Mouse (Mus musculus): Measurements from ENCODE around the gene Taf5l.
A peak's percentile ranks its signal among the peaks of the same experiment; 100 is the strongest.
"Not testable (repeated sequence)": the region's sequence is repeated elsewhere in the genome, so short reads cannot be mapped to it uniquely, and the experiment has no call there.

The Taf5l gene

DNA sequence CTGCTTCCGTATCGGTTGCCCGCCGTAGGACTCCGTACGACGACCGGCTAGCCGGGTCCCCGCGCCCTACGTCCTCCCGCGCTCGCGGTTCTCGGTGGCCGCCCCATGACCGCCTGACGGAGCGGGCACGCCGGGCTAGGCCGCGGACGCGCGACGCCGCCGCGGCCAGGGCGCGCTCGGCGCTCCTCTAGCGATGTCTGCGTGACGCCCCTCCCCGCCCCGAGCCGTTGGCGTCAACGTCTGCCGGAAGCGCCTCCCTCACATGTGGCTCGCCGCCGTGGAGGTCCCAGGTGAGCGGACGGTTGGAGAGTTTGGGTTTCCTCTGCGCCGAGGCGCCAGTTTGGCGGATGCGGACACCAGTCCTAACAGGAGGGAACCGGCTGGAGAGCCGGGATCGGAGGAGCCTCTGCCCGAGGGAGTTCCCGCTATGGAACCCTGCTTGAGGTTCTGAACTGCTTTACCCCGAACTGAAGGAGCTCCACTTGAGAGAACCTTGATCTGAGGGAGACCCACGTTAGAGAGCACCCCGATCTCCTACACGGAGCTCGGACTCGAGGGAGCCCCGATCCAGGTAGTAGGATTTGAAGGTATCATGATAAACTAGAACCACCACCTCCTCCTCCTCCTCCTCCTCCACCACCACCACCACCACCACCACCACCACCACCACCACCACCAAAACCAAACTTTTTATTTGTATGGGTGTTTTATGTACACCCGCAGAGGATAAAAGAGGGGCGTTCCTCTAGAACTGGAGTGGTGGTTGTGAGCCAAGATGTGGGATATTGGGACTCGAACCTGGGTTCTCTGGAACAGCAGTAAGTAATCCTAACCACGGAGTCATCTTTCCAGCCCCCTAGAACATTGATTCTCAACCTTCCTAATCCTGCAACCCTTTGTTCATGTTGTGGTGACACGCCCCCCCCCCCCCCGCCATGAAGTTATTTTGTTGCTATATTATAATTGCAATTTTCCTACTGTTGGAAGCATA lies at the start of gene Taf5l, which contains the start of gene Urb2:
TSS of gene Taf5l (minus strand) at position 161 of the 991 bp plus-strand sequence.
TSS of gene Urb2 (plus strand) at position 272 of the 991 bp plus-strand sequence.
- DNase-seq: peak; percentile 97 to 98

DNA sequence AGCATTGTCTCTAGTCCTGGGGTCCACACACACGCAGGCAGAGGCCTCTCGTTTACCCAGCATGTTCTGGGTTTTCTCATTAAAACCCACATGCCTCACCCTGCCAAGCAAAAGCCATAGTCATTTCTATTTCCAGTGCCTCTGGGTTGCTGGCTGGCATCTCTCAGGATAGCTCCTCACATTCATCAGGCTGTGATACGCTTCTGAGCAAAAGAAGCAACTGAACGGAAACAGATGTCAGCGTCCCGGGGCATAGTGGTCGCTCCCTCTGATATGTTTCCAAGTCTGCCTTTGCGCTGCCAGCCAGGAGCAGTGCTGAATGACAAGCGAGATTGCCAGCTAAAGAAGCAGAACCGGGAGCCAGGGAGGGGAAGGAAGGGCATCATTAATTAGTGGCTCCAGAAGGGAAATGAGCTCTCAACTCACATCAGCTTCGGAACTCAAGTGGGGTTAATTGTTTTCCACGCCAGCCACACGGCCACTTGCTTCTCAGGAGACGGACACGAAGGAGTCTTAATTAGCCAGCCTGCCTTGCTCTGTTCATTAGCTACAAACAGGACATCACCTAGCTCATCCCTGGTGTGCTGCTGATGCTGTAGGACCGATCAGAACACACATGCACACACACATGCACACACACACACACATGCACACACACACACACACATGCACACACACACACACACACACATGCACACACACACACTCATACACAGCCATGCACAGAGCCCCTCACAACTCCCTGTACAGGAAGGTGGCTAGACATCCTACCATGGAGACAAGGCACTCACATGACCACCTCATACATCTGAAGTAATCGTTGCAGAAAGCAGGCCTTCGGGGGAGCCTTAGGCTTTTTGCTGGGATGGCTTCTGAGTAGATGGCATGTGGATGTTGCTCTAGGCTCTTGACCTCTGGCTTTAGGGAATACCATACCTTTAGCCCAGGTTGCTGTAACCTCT lies 49.4 kb upstream of the Taf5l start:
- DNase-seq: peak; percentile 31 to 38

DNA sequence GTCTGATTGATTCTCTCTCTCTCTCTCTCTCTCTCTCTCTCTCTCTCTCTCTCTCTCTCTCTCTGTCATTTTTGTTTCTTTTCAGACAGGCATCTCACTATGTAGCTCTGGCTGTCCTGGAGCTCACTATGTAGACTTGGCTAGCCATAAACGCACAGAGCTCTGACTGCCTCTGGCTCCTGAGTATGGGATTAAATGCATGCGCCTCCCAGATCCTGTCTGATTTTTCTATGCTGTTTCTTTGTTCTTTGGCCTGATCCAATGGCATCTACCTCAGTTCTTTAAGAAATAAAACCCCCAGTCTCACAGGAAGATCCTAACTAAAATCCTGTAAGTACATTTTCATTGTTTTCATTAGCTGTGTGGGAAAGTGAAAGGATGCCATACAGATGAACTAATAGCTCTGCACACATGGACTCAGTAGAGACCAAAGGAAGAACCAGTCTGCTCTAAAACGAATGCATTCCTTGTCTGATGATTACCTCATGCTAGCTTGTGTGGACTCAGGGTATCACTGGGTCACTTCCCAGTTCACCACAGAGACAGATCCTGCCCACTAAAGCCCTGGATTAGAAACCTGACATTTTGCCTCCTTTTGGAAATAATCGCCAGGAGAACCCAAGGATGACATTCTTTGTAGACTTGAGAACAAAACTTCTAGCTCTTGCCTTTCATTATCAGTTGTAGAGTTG lies 46.0 kb upstream of the Taf5l start:
- DNase-seq: no peak

- DNase-seq: no peak
These were observed 45.3 kb upstream of the Taf5l start for GRCm38 (mm10) chr8:124066325-124067058.

- DNase-seq: no peak
These were observed 35.8 kb upstream of the Taf5l start for GRCm38 (mm10) chr8:124056832-124057655.

GRCm38 (mm10) chr8:124052568-124052967 lies 31.4 kb upstream of the Taf5l start:
- DNase-seq: no peak

- DNase-seq: peak; percentile 83 to 88
These were observed 30.9 kb upstream of the Taf5l start for GRCm38 (mm10) chr8:124052110-124052509.

DNA sequence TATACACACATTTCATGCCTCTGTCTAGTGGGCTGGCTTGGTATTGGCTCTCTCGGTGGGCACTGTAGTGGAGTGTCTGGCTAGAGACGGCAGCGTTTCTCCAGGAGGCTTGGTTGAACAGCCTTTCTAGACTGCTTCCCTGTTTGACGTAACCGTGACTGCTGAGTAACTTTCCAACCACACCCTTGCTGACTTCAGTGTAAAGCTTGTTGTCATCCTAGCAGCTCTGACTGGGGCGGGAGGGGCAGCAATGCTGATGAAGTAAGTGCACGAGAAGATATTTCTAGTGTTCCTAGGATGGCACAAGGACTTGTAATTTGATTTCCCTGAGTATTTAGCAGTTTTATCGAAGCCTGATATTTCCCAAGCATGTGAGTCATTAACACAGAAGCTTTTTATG lies 24.7 kb upstream of the Taf5l start:
- DNase-seq: no peak

GRCm38 (mm10) chr8:124044931-124045330 lies 23.7 kb upstream of the Taf5l start:
- no peak for DNase-seq

DNA sequence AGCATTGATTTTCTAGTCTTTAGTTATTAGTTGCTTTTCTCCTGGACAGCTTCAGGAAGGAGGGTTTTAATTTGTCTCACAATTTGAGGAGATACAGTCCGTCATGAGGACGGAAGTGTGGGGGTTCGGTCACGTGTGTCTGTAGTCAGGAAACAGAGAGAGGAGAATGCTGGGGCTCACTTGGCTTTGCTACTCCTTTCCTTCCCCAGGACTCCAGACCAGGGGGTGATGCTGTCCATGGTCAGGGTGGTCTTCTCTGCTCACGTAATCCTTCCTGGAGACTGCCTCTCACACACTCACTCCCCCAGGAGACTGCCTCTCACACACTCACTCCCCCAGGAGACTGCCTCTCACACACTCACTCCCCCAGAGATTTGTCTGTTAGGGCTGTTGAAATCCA lies 23.2 kb upstream of the Taf5l start:
- DNase-seq: no peak

DNA sequence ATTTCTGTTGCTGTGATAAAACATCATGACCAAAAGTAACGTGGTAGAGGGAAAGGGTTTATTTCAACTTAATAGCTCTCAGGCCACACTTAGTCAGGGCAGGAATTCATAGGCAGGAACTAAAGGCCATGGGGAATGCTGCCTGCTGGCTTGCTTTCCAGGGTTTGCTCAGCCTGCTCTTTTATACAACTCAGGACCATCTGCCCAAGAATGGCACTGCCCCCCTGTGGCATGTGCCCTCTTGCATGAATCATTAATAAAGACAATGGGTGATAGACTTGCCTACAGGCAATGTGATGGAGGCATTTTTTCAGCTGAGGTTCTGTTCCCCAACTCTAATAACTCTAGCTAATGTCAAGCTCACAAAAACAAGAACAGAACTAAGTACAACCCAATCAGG lies 21.0 kb upstream of the Taf5l start:
- peak in 1 of 2 experiments; percentile 33 for DNase-seq

GRCm38 (mm10) chr8:124039351-124039750 lies 18.2 kb upstream of the Taf5l start:
- DNase-seq: no peak

- DNase-seq: no peak
These were observed 16.9 kb upstream of the Taf5l start for GRCm38 (mm10) chr8:124038121-124038520.

GRCm38 (mm10) chr8:124033400-124033799 lies 12.2 kb upstream of the Taf5l start:
- DNase-seq: no peak

DNA sequence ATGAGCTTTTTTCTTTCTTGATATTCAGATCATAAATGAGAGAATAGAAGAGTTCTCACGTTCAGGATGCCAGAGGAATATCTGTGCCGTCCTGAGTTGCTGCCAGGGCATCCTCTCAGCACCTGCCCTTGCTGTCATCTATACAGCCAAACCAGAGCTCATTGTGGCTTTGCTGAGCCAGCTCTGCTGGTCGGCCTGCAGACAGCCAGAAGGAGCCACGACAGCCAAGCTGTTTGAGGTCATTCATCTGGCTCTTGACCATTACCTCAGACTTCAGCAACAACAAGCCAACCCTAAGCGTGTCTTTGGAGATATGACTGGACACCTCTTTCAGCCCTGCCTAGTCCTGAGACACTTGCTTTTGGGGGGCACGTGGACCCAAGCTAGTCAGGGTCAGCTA lies 6.6 kb upstream of the Taf5l start:
- DNase-seq: peak; percentile 65 to 74

DNA sequence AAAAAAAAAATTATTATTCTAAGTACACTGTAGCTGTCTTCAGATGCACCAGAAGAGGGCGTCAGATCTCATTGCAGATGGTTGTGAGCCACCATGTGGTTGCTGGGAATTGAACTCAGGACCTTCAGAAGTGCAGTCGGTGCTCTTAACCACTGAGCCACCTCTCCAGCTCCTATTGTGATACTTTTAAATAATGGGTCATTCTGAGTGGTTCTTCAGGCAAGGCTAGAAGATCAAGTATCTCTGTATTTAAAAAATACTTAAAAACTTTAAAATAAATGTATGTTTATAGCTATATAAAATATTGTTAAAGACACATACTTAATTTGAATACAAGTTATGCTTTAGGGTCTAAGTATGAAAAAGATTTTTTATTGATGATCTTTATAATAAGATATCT lies 5.1 kb upstream of the Taf5l start:
- DNase-seq: not testable (repeated sequence)

DNA sequence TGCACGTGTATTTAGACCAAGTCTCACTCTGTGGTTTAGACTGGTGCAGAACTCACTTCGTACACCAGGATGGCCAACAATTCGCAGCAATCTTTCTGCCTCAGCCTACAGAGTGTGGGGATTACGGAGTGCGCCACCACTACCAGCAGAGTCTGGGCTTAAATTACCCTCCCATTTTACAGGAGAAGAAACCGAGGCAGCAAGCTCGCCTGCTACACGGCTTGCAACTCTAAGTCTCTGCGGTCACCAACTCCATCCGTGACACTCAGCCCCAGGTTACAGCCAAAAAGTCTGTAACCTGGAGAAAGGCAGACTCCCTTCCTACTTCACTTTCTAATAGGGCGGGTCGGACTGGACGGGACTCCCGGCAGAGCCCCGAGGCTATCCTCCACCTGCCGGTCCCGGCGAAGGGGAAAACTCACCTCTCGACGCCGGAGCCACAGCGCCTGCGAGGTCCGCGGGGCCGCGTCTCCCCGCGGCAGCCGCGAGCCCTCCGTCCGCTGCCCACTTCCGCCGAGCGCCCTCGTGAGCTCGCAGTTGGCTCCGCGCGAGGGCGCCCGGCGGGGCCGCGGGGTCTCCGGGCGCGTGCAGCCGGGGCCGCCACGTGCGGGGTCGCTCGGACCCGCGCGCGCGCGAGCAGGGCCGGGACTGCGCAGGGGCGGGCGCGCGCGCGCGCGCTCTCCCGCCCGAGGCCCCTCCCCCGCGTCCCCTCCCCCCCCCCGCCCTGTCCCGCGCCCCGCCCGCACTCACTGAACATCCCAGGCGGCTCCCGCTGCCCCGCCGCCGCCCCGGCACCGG lies 559 bp downstream of the Taf5l start:
- peak; percentile 71 to 79 for DNase-seq

GRCm38 (mm10) chr8:124019782-124020181 lies 1.4 kb downstream of the Taf5l start:
- DNase-seq: peak in 1 of 2 experiments; percentile 13

DNA sequence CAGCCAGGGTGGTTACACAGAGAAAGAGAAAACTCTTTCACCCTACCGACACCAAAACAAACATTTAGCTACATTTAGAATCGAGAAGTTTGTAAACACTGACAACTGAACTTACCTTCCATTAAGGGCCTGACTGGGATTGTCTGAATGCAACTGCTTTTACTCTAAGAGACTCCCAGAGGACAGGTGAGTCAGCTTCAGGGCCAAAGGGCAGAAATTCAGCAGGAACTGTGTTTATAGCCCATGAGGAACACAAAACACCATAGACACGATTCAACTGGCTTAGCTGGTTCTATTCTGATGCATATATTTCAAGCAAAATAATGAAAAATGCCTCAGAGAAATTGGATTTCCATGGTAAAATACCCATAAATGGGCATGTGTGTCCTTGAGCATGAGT lies 6.4 kb downstream of the Taf5l start:
- DNase-seq: no peak

- DNase-seq: not testable (repeated sequence)
These were observed 6.9 kb downstream of the Taf5l start for GRCm38 (mm10) chr8:124014299-124014698.
